Mouse (Mus musculus) bone marrow macrophage, adult 2 months (primary cell): Measurements from ENCODE around the gene Aars. TPM values are rescaled to one million over a fixed set of nuclear protein-coding genes. Genes with fewer than 3 reads are reported as not detected.
"Not testable (repeated sequence)": the region's sequence is repeated elsewhere in the genome, so short reads cannot be mapped to it uniquely, and the experiment has no call there.

ENCODE experiments used
- H3K27ac ChIP-seq: 2 replicates; pipeline ENCODE4 v1.5.1; 2012; ENCODE audit warnings: low read depth, low read length; ENCODE audit not compliant: insufficient read depth
- H3K4me1 ChIP-seq: 2 replicates; pipeline ENCODE4 v1.6.1; 2012; ENCODE audit warnings: low read length; ENCODE audit not compliant: control insufficient read depth, insufficient read depth
- H3K4me3 ChIP-seq: 2 replicates; pipeline ENCODE4 v1.5.1; 2012; ENCODE audit warnings: mild to moderate bottlenecking, low read length, moderate library complexity; ENCODE audit not compliant: insufficient read depth
- CTCF ChIP-seq: IDR thresholded peaks from 2 replicates; pipeline ENCODE4 v1.5.1; 2012; ENCODE audit warnings: low read depth, mild to moderate bottlenecking, low read length, moderate library complexity
- POLR2A ChIP-seq: IDR thresholded peaks from 2 replicates; pipeline ENCODE4 v1.6.1; 2012; ENCODE audit warnings: mild to moderate bottlenecking, low read depth, low read length, borderline replicate concordance
- polyA plus RNA-seq: library from polyadenylated mRNA; stranded (reverse); fragments of >200 nt; gene quantifications from 2 replicates; pipeline ENCODE4 v1.2.4, GENCODE M21; 2012; ENCODE audit not compliant: missing spikeins, insufficient read depth, insufficient read length

Gene Aars
- polyA plus RNA-seq = 20.8 and 27.2 TPM in 2 replicates

GRCm38 (mm10) chr8:111032916-111033315 lies at the start of gene Aars:
TSS of gene Aars (plus strand) at chr8:111033144.
- Histone ChIP-seq H3K4me1 (peaks cover 15% of the 10 kb centered on the region), H3K27ac (peak within 1 kb of the TSS; percentile 59), H3K4me3 (peak within 1 kb of the TSS; percentile 77)
- TF ChIP-seq POLR2A = no peak
- no peak for TF ChIP-seq CTCF

GRCm38 (mm10) chr8:110987805-110988744 lies 44.9 kb upstream of the Aars start:
- Histone ChIP-seq H3K4me1 (no peaks in the 10 kb centered on the region; the same call in 1 of the 2 replicates), H3K27ac (no peak overlapping the region), H3K4me3 (no peak overlapping the region)
- TF ChIP-seq CTCF = no peak
- TF ChIP-seq POLR2A = no peak

- no peak overlapping the region for H3K4me3 ChIP-seq
- no peak overlapping the region for H3K27ac ChIP-seq
- TF ChIP-seq CTCF (no peak), POLR2A (no peak)
- H3K4me1 ChIP-seq = no peaks in the 10 kb centered on the region; the same call in 1 of the 2 replicates
Measured at GRCm38 (mm10) chr8:110990017-110990416, 42.9 kb upstream of the Aars start.

- Histone ChIP-seq H3K27ac (no peak overlapping the region), H3K4me3 (peak overlapping the region; percentile 85), H3K4me1 (peaks cover 2% of the 10 kb centered on the region)
- TF ChIP-seq CTCF (no peak), POLR2A (no peak)
Measured at GRCm38 (mm10) chr8:110996641-110997430, 36.1 kb upstream of the Aars start.

- Histone ChIP-seq H3K4me3 (peak within 1 kb of the TSS; percentile 85), H3K27ac (peak within 1 kb of the TSS; percentile 59), H3K4me1 (peaks cover 2% of the 10 kb centered on the region)
- TF ChIP-seq POLR2A = no peak
Measured at GRCm38 (mm10) chr8:110997547-110998531, 35.1 kb upstream of the Aars start, which contains the start of gene Ddx19a. TSS of gene Ddx19a (minus strand) at chr8:110997800.

GRCm38 (mm10) chr8:111010230-111010991 lies 22.5 kb upstream of the Aars start:
- not testable (repeated sequence) for H3K4me1 ChIP-seq, H3K27ac ChIP-seq, H3K4me3 ChIP-seq

GRCm38 (mm10) chr8:111026609-111027008 lies 6.3 kb upstream of the Aars start:
- not testable (repeated sequence) for H3K4me3 ChIP-seq, H3K27ac ChIP-seq, H3K4me1 ChIP-seq

GRCm38 (mm10) chr8:111027391-111027937 lies 5.5 kb upstream of the Aars start:
- TF ChIP-seq POLR2A = no peak
- TF ChIP-seq CTCF = no peak
- peaks cover 10% of the 10 kb centered on the region for H3K4me1 ChIP-seq
- peak overlapping the region; percentile 29; the same call in 1 of the 2 replicates for H3K27ac ChIP-seq
- peak overlapping the region; percentile 84 for H3K4me3 ChIP-seq

- TF ChIP-seq POLR2A (no peak), CTCF (no peak)
- Histone ChIP-seq H3K27ac (no peak overlapping the region), H3K4me3 (peak overlapping the region; percentile 54), H3K4me1 (peaks cover 11% of the 10 kb centered on the region)
Measured at GRCm38 (mm10) chr8:111029589-111029988, 3.4 kb upstream of the Aars start.
